Mouse (Mus musculus) forebrain, postnatal 0 days (tissue): ENCODE results near the gene Efcab11. TPM values are rescaled to one million over a fixed set of nuclear protein-coding genes. Genes with fewer than 3 reads are reported as not detected.

Source experiments
- ATAC-seq: fragments of 200-750 bp; cut with Nextera tagmentation; 2 replicates; pipeline ENCODE4 v1.8.0; 2017; ENCODE audit warnings: mild to moderate bottlenecking, moderate library complexity
- DNase-seq: peaks from one replicate; pipeline ENCODE4 v3.0.0-alpha.2; 2015
- H3K27ac ChIP-seq: fragments of 300-500 bp; sonication (generic); 2 replicates; pipeline ENCODE4 v1.5.1; 2014; ENCODE audit warnings: low read depth, mild to moderate bottlenecking, antibody characterized with exemption, low read length, moderate library complexity, mixed read lengths
- H3K27me3 ChIP-seq: fragments of 300-500 bp; sonication (generic); 2 replicates; pipeline ENCODE4 v1.6.1; 2014; ENCODE audit warnings: mild to moderate bottlenecking, low read length, mixed read lengths; ENCODE audit not compliant: insufficient read depth
- H3K36me3 ChIP-seq: fragments of 300-500 bp; sonication (generic); 2 replicates; pipeline ENCODE4 v1.6.1; 2014; ENCODE audit warnings: mild to moderate bottlenecking, moderate library complexity; ENCODE audit not compliant: insufficient read depth
- H3K4me1 ChIP-seq: fragments of 300-500 bp; sonication (generic); 2 replicates; pipeline ENCODE4 v1.6.1; 2014; ENCODE audit warnings: antibody characterized with exemption; ENCODE audit not compliant: insufficient read depth
- H3K4me2 ChIP-seq: fragments of 300-500 bp; sonication (generic); 2 replicates; pipeline ENCODE4 v1.6.1; 2014; ENCODE audit warnings: low read depth, mild to moderate bottlenecking, moderate library complexity
- H3K4me3 ChIP-seq: fragments of 300-500 bp; sonication (generic); 2 replicates; pipeline ENCODE4 v1.5.1; 2014; ENCODE audit warnings: low read depth, low read length, mixed read lengths
- H3K9ac ChIP-seq: fragments of 300-500 bp; sonication (generic); 2 replicates; pipeline ENCODE4 v1.6.1; 2014; ENCODE audit warnings: mild to moderate bottlenecking
- H3K9me3 ChIP-seq: fragments of 300-500 bp; sonication (generic); 2 replicates; pipeline ENCODE4 v1.6.1; 2016; ENCODE audit warnings: low read length
- CTCF ChIP-seq: sonication (generic); IDR thresholded peaks from 2 replicates; pipeline ENCODE4 v1.5.1; 2016; ENCODE audit warnings: antibody characterized with exemption, control low read depth, low read depth
- WGBS: fragments of 180-500 bp; shearing (Covaris S2); extraction: QIAGEN DNeasy Blood & Tissue Kit; methylation state at CpG from one replicate; pipeline ENCODE4 v1.1.7; 2014; 5-methylcytosine and 5-hydroxymethylcytosine counted together
- polyA plus RNA-seq: library from polyadenylated mRNA; unstranded; fragments of >200 nt; fragmentation: Nextera tagmentation; extraction: Ambion mirVana; gene quantifications from 2 replicates; pipeline ENCODE4 v1.2.1, GENCODE M21; 2015
- total RNA-seq: library from RNA; depleted of rRNA; stranded (reverse); fragments of >200 nt; gene quantifications from 2 replicates; pipeline ENCODE4 v1.2.3, GENCODE M21; 2014

Efcab11 gene
- total and polyA plus RNA-seq, 2 experiments from 2014 or later: 3.3 to 3.7 TPM

- H3K27ac ChIP-seq: no peak overlapping the region
- no peaks in the 10 kb centered on the region for H3K4me1 ChIP-seq
- H3K27me3 ChIP-seq: no peaks in the 10 kb centered on the region
- no peak overlapping the region for H3K9ac ChIP-seq
- H3K9me3 ChIP-seq: no peaks in the 10 kb centered on the region
- DNase-seq (no peak), ATAC-seq (no peak)
- H3K4me3 ChIP-seq: no peak overlapping the region
- WGBS: 97% methylated on average over 12 of the region's 12 CpGs
- no peak overlapping the region for H3K4me2 ChIP-seq
- no peak for TF ChIP-seq CTCF
- no peaks in the 10 kb centered on the region for H3K36me3 ChIP-seq
Measured at GRCm38 (mm10) chr12:99724206-99724605, 160.0 kb downstream of the Efcab11 start.

GRCm38 (mm10) chr12:99723791-99724190, 160.4 kb downstream of the Efcab11 start:
- Histone ChIP-seq H3K27ac (no peak overlapping the region), H3K4me3 (no peak overlapping the region), H3K9ac (no peak overlapping the region), H3K9me3 (no peaks in the 10 kb centered on the region), H3K4me1 (no peaks in the 10 kb centered on the region), H3K36me3 (no peaks in the 10 kb centered on the region), H3K4me2 (no peak overlapping the region), H3K27me3 (no peaks in the 10 kb centered on the region)
- TF ChIP-seq CTCF: no peak
- ATAC-seq (no peak), DNase-seq (no peak)
- 51% methylated on average over 8 of the region's 8 CpGs for WGBS

GRCm38 (mm10) chr12:99721318-99721717, 162.9 kb downstream of the Efcab11 start:
- no peaks in the 10 kb centered on the region; the same call in 1 of the 2 replicates for H3K4me1 ChIP-seq
- H3K9me3 ChIP-seq: no peaks in the 10 kb centered on the region
- no peak overlapping the region for H3K4me3 ChIP-seq
- H3K27me3 ChIP-seq: no peaks in the 10 kb centered on the region
- no peak for TF ChIP-seq CTCF
- no peaks in the 10 kb centered on the region for H3K36me3 ChIP-seq
- H3K27ac ChIP-seq: no peak overlapping the region
- ATAC-seq (no peak), DNase-seq (no peak)
- H3K9ac ChIP-seq: no peak overlapping the region
- WGBS: 61% methylated on average over 10 of the region's 10 CpGs
- no peak overlapping the region for H3K4me2 ChIP-seq

GRCm38 (mm10) chr12:99719777-99720176, 164.5 kb downstream of the Efcab11 start:
- WGBS: 88% methylated on average over 11 of the region's 11 CpGs
- no peak for TF ChIP-seq CTCF
- no peaks in the 10 kb centered on the region for H3K27me3 ChIP-seq

GRCm38 (mm10) chr12:99718161-99718560, 166.1 kb downstream of the Efcab11 start:
- no peak overlapping the region for H3K9ac ChIP-seq
- H3K27ac ChIP-seq: no peak overlapping the region
- 96% methylated on average over 2 of the region's 2 CpGs for WGBS
- H3K36me3 ChIP-seq: no peaks in the 10 kb centered on the region
- H3K4me3 ChIP-seq: no peak overlapping the region
- H3K4me2 ChIP-seq: no peak overlapping the region
- ATAC-seq (no peak), DNase-seq (no peak)
- no peaks in the 10 kb centered on the region; the same call in 1 of the 2 replicates for H3K4me1 ChIP-seq
- no peaks in the 10 kb centered on the region for H3K27me3 ChIP-seq
- H3K9me3 ChIP-seq: no peaks in the 10 kb centered on the region
- no peak for TF ChIP-seq CTCF

More at GRCm38 (mm10) chr12:99719777-99720176, 164.5 kb downstream of the Efcab11 start:
- Histone ChIP-seq H3K4me1 (no peaks in the 10 kb centered on the region; the same call in 1 of the 2 replicates), H3K27ac (no peak overlapping the region), H3K4me2 (no peak overlapping the region), H3K9me3 (no peaks in the 10 kb centered on the region), H3K36me3 (no peaks in the 10 kb centered on the region), H3K4me3 (no peak overlapping the region), H3K9ac (no peak overlapping the region)
- ATAC-seq (no peak), DNase-seq (no peak)

- no peak overlapping the region for H3K4me3 ChIP-seq
Measured at GRCm38 (mm10) chr12:99716038-99716610, 168.1 kb downstream of the Efcab11 start.

GRCm38 (mm10) chr12:99715129-99716037, 168.9 kb downstream of the Efcab11 start:
- H3K4me3 ChIP-seq: no peak overlapping the region
- no peak overlapping the region for H3K9ac ChIP-seq
- 68% methylated on average over 9 of the region's 9 CpGs for WGBS
- no peaks in the 10 kb centered on the region for H3K27me3 ChIP-seq
- no peaks in the 10 kb centered on the region; the same call in 1 of the 2 replicates for H3K4me1 ChIP-seq
- ATAC-seq: peak; percentile 45; the same call in 1 of the 2 replicates
- no peaks in the 10 kb centered on the region for H3K9me3 ChIP-seq
- H3K27ac ChIP-seq: peak overlapping the region; percentile 29; the same call in 1 of the 2 replicates
- no peak for TF ChIP-seq CTCF
- H3K4me2 ChIP-seq: no peak overlapping the region
- H3K36me3 ChIP-seq: no peaks in the 10 kb centered on the region
- peak; percentile 55 for DNase-seq

More at GRCm38 (mm10) chr12:99716038-99716610, 168.1 kb downstream of the Efcab11 start:
- Histone ChIP-seq H3K27me3 (no peaks in the 10 kb centered on the region), H3K27ac (no peak overlapping the region), H3K36me3 (no peaks in the 10 kb centered on the region), H3K4me2 (no peak overlapping the region), H3K4me1 (no peaks in the 10 kb centered on the region; the same call in 1 of the 2 replicates), H3K9ac (no peak overlapping the region), H3K9me3 (no peaks in the 10 kb centered on the region)
- 72% methylated on average over 8 of the region's 8 CpGs for WGBS
- ATAC-seq: peak; percentile 69; the same call in 1 of the 2 replicates
- no peak for TF ChIP-seq CTCF
- no peak for DNase-seq
